Mouse (Mus musculus): Measurements from ENCODE around the gene Scamp2.

DNA sequence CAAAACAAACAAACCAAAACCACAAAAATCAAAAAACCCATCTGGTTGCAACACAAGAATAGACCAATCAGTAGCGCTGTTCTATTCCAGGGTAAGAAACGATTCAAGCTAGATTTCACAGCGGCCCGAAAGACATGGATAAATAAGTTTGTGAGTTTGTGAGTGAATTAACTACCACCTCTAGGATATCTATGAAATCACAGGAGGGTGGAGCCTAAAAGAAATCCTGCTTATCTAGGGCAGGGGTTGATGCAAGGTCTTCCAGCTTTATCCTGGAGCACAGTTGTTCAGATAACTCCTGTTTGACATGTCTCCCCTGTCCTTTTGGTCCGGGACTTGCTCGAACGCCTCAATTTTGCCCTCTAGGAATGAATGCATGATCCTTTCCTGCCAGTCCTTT, 480 bp upstream of the Scamp2 start:
- TF ChIP-seq POLR2A (IDR thresholded peaks at IDR 0.05; ENCODE audit: borderline replicate concordance, extremely low read depth, low read depth, low read length) (no peak), CTCF (IDR thresholded peaks at IDR 0.05; ENCODE audit: insufficient read depth, low read length) (no peak)
